Mouse (Mus musculus): ENCODE data around the gene Pdgfc.

Gene Pdgfc

DNA sequence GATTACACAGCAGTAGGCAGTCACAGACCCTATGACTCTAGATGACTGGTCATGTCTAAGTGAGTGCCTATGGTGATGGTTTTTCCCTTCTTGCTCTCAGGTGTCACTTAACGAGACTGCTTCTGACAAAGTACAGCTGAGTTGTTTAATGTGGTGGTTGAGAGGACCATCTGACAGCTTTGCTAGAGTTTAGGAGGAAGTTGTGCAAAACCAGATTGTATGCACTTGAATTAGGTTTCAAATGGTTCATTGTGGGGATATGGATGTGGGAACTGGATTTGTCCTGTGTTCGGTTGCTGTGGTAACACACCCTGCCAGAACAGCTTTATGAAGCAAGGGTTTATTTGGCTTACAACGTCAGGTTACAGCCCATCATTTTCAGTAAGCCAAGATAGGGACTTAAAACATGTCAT, 112.9 kb downstream of the Pdgfc start:
- no peak for DNase-seq (ENCODE audit: low read depth, low spot score)

DNA sequence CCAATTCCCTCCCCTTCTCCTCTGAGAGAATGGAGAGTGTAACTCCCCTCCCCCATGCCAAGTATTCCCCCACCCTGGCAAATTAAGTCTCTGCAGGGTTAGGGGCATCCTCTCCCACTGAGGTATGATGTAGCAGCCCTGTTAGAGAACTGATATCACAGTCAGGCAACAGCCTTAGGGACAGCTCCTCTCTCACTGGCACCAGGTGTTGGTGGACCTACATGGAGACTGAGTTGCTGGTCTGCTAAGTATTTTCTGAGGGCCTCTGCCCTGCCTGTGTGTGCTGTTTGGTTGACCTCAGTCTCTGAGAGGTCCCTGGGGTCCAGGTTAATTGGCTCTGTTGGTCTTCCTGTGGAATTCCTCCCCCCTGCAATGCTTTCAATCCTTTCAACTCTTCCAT, 114.0 kb downstream of the Pdgfc start:
- no peak for DNase-seq (ENCODE audit: low read depth, low spot score)

DNA sequence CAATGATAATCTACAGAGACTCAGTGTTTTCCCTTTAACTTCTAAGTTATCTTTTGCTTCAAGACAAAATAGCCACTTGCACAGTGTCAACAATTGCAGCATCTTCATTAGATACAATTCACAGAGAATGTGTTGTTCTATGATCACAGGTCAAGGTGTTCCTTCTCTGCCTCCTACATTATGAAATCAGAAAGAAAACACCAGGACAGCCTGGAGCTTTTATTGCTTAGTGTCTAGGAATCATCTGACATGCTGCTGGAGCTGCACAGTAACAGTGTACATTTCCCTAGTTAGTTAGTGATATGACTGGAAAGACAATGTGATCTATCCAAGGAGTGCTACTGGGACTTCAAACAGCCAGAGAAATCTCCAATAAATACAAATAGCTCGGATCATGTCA, 118.2 kb downstream of the Pdgfc start:
- no peak for DNase-seq (ENCODE audit: low read depth, low spot score)

DNA sequence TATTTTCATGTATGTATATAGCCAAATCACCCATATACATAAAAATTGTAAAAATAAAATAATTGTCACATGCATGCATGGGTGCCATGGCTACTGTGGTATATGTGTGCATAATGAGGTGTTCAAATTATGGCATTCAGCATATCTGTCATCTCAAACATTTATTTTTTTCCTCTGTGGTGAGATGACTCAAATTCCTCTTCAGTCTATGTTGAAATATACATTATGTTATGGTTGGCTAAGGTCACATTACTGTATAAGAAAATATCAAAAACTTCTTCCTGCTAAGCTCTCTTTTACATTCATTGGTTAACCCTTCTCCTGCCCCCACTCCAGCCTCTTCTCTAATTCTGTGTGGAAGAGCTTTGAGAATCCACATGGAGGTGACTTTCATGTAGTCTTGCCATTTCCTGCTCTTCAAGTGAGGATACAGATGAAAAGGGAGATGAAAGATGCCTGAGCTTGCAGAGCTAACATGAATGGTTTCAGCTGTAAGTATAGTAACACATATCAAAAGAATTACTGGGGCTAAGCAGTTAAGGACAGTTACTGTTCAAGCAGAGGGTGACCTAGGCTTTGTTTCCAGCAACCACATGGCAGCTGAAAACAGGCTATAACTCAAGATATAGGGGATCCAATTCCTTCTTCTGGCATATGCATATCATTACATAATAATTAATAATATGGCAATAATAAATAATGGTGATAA, 124.4 kb downstream of the Pdgfc start:
- DNase-seq (ENCODE audit: low read depth, low spot score), result no peak

DNA sequence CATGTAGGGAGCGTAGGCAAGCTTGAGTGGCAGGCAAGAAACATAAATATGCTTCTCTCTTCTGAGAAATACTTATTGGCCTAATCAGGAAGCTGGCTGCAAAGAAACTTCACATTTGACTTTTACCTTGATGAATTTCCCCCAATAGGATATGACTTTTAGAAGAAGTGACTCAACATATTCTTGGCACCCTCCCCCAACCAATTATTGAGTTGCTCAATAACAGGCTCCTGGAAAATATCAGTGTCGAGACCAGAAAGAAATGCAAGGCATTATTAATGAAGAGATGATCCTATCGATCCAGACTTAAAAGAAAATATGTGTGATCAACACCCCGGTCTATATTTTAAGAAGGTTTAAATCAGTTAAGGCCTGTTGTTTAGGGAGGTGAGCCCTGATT, 125.9 kb downstream of the Pdgfc start:
- no peak for DNase-seq (ENCODE audit: low read depth, low spot score)

DNA sequence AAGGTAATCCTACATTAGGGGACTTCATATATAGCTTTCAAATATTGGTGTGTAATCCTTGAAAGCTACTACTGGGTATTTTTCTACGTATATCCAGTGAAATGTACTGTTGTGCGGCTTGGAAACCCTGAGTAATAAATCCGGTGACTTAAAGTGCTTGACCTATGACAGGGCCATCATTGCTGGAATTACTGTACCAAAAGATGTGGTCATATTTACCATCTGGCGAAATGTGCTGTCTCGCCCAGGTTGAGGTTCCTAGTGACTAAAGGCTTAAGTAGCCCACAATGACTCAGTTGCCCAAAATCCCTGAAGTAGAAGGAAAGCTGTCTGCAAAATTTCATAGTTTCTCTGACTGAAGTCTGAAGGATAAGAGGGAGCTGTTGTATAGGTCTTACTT, 127.9 kb downstream of the Pdgfc start:
- DNase-seq (ENCODE audit: low read depth, low spot score), result no peak

DNA sequence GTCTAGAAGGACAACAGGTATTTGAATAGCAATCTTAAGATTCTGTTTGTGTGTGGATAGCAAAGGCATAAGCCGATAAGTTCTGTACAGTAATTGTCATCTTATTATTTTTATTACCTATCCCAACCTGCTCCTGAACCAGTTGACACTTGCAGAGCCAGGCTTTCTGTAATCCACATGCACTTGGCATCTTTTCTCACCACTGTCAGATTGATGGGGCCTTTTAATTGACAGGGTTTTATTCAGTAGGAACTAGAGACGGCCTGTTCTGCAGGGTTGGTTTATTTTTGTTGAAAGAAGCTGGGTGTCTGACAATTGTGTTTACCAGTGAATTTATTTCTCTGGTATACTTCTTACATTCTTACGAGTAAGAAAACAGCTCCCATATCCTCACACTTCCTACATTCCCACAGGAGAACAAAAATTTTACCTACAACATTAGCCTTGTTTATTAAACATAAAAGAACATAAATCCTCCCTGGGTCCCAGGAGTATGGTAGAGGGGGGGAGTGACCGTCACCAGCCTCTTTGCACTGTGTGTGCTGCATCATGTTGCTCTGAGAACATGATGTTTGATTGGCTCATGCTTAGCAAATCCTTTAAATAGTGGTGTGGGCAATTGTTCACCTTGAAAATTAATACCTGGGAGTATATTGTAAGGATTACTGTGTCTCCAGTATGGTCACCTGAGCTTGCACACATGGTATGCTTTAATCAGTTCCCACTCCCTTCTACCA, 134.0 kb downstream of the Pdgfc start:
- no peak for DNase-seq (ENCODE audit: low read depth, low spot score)

DNA sequence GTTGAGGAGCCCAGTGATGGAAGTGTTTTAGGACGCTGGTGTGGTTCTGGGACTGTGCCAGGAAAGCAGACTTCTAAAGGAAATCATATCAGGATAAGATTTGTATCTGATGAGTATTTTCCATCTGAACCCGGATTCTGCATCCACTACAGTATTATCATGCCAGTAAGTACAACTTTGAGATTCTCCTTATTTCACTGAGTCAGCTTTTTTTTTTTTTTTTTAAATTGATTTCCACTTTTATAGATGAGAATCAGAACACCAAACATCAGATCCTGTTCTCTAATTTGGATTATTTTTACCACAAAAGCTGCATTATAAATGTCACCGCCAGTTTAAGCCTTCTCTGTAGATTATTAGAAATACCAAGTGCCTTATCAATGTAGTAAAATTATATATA, 138.6 kb downstream of the Pdgfc start:
- no peak for DNase-seq (ENCODE audit: low read depth, low spot score)

DNA sequence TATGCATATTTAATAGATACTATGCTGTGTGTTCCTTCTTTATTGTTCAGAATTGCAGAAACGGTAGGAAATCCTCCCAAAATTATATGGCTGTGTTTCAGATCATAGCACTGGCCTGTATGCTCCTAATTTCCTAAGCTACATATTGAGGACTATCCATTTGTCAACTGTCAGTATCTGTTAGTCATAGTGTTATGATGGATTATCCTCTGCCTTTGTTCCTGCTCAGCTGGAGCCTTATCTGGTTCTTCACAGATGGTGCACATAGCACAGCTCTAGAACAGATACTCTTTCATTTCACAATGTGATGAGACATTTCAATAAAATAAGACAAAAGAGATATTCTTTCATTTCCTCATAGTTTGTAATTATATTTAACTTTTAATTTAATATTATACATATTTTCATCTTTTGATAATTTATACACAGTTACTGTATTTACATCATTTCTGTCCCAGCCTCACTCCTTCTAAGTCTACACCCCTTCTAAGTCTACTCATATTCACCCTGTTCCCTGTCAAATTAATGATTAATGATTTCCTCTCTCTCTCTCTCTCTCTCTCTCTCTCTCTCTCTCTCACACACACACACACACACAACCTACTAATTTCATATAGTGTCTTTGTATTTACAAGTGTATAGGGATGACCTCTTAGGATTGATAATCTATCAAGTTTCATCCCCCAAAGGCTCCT, 145.2 kb downstream of the Pdgfc start:
- DNase-seq (ENCODE audit: low read depth, low spot score), result no peak

DNA sequence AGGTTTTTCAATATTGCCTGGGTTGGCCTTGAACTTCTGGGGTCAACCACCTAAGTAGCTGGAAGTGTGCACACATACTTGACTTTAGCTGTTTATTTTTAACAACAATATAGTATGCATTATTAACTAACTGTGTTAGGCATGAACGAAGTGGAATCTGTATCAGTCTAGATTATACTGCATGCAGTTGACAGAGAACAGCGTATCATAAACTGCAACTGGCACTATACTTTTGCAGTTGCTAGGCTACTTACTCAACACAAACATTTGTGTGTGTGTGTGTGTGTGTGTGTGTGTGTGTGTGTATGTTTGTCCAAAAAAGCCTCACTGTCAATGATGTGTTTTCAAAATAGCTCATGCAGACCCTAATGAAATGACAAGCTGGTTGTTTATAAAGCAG, 160.7 kb downstream of the Pdgfc start:
- DNase-seq (ENCODE audit: low read depth, low spot score), result no peak

DNA sequence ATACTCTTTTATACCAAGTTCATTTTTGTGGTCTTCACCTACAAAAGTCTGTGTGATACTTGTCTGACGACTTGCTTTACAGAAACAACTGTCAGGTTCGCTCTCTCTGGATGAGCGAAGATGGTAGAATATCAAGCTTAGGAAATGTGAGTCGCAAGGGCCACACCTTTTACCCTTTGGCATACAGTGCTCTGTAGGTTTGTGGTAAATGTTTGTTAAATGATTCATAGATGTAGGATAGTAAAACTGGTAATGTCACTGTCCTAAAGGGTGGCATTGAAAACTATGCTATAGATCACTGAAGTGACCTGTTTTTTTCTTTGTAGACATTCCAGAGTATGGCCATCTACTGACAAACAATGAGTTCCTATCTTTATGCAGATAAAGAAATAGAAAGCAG, 161.4 kb downstream of the Pdgfc start:
- DNase-seq (ENCODE audit: low read depth, low spot score), result no peak

DNA sequence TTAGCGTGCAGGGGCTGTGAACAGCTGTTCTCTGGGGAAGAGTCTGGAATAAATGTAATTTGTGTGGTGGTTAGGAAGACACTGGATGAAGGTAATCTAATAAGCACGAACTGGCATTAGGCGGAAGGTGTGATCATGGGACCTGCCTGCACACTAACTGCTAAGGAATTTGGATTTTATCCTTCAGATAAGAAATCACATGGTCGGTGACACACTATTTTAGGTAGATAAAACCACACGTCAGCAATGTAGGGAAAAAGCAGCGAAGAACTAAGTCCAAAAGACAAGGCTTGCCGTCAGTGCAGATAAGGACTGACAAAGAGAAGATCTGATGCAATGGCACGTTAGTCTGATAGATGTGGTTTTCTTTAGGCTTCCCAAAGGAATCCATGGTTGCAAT, 164.4 kb downstream of the Pdgfc start:
- no peak for DNase-seq (ENCODE audit: low read depth, low spot score)

DNA sequence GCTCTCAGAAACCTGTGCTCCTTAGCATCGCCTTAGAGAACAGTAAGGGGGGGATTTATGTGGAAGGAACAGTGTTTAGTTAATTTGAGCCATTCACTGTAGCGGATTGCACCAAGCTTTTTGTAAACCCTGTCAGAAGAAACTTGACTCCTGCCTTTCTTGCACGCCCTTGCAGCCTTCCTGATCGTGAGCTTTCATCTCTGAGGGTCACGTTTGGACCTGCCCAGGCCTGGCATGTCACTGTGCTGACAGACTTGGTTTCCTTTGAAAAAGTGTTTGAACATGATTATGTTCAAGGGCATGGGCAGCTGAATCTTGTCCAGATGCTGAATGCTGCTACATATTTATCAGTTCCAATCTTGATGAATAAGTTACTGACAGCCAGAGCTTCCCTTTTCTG, 169.0 kb downstream of the Pdgfc start:
- no peak for DNase-seq (ENCODE audit: low read depth, low spot score)

DNA sequence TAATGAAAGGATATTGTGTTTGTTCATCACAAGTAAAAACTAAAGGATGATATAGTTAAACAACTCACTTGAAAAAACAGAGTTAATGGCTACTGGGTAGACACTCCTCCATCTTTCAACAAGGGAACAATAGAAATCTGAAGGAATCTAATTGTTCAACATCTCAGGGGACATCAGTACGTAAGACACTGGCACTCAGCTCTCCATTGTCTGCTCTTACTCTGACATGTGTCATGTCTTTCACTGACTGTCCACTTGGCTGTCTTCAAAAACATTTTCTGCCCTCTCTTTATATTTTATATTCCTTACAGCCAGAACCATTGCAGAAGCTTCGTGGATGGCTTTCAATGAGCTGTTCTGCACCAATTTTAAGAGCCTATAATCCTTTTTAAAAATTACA, 172.0 kb downstream of the Pdgfc start:
- DNase-seq (ENCODE audit: low read depth, low spot score), result no peak

DNA sequence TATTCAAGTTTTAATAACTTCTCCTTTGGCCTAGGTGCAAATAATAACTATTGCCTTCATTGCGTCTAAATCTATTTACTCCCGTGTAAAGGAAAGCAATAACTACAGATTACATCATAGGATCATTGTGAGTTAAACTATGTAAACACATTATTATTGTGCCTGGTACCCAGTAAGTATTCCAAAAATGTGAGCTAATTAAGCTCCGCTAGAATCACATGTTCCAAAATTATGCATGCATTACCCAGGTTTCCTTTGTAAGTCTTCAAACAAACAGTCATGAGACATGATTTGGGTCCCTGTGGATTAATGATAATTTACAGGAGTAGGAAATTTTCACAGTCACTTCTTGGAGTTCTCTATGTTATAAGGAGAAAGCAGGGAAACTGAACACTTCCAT, 174.9 kb downstream of the Pdgfc start:
- DNase-seq (ENCODE audit: low read depth, low spot score), result no peak

DNA sequence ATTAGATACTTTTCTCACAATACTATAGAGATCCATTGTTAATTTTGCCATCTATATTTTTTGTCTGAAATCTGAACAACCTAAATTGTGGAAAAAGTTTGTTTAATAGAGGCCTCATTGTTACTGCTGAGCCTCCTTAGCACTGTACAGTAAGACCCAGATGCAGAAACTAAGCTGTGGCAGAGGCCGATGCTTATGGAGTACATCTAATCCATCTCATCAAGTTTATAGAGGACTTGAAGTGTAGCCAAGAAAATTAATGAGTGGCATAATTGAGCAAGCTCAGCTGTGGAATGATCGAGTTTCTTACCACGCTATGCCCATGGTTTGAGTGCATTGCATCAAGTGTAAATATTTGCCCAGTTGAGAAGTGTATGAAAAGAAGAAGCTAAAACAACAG, 175.4 kb downstream of the Pdgfc start:
- DNase-seq (ENCODE audit: low read depth, low spot score), result no peak

DNA sequence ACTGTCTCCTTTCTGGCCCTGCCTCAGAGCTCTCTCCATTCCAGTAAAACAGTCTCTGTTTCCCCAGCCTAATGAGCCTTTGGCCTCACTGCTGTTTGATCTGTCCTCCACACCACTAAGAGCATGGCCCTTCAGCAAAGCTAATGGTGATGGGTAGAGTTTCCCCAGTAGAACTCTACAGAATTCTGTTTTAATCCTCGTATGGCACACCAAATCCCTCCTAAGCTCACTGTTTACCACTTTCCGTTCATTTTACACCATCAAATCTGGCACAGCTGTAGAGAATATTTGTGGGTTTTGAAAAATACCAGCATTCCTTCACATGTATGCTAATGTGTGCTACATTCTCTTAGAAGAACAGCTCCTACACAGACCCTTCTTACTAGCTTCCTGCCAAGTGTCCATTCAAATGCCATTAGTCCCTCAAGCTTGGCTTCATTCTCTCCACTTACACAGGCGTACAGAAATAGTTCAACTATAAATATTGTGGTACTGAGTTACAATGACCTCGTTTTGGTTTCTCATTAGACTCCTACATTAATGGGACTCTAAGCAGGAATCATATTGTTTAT, 179.4 kb downstream of the Pdgfc start:
- no peak for DNase-seq (ENCODE audit: low read depth, low spot score)

DNA sequence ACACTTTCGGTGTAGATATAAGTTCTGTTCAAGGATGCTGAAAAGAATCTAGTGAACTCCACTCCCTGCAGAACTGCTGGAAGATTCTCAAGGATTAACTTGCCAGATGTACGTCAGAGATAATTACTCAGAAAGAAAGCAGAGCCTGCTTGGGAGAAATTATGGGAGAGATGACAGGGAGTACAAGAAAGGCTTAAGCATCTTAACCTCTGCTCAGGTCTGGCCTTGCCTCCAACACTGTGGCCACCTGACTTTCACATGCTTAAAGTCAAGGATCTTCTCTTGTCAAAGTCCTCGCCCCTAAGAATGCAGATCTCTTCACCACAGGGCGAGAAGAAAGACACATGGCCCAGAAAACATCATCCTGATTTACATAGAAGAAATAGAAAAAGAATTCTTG, 185.5 kb downstream of the Pdgfc start:
- no peak for DNase-seq (ENCODE audit: low read depth, low spot score)

DNA sequence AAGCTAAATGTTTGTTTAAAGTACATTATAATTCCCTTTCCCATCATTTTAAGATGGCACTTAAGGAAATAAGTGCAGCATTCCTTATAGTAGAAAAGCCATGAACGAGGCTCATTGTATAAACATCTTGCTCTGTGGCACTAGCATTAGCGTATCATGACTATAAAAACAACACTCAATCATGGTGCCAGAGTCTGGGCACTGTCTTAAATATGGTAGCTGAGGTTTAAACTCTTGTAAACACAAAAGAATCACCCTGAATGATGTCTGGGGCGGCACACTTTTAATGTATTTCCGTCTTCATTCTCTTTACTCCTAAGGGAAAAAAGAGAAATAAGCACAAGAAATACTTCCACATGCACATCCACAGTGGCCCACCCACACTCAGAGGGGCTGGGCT, 192.1 kb downstream of the Pdgfc start:
- no peak for DNase-seq (ENCODE audit: low read depth, low spot score)

DNA sequence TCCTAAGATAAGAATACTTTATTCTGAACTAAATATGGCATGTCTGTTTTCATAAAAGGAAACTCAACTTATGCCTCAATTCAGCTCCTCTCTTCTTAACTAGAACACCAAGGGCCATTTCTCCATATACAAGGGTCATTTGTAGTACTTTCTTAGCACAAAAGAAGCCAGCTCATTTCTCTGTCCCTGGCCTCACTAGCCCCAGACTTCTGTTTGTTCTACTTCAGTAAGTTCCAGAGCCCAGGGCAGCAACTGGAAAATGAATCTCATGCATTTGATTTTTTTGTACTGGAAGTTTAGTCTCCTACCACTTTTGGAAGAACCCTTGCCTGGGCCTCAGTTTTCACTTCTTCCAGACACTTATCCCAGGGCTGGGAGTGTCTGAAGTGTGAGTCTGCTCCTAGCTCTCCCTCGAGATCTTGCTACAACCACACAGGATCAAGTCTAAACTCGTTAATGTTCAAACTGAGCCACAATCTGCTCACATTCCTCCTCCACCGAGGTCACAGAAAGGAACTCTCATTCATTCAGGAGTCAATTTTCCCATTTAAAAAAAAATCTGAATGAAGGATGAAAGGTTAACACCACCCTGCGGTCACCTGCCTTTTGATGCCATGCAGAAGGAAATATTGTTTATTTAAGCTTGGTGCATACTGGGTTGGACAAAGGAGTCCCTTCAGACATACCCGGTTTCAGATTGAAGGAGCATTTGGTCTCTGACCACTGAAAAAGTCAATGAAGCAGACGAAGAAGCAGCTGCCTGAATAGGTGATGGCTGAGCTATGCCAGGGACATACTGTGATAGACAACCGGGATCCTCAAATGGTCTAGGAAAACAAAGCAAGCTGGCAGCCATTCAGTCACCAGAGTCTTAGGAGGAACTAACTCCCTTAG, 206.7 kb downstream of the Pdgfc start:
- DNase-seq (ENCODE audit: low read depth, low spot score), result no peak

DNA sequence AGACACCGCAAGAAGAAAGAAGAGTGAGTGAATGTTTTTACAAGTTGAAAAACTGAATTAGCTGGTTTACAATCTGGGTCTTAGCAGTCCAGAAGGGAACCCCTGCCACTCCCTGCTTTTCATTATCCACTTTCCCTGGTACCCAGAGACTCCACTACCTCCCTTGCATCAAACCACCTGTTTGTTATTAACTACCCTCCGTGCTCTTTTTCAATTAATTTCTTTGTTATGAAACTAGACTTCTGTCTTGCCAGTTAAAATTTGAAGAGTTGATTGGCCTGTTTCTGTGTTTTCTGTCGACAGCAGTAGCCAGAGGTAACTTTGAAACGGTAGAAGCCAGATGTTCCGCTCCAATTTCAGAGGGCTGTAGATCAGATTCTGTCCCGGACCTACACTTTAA, 207.4 kb downstream of the Pdgfc start:
- no peak for DNase-seq (ENCODE audit: low read depth, low spot score)

DNA sequence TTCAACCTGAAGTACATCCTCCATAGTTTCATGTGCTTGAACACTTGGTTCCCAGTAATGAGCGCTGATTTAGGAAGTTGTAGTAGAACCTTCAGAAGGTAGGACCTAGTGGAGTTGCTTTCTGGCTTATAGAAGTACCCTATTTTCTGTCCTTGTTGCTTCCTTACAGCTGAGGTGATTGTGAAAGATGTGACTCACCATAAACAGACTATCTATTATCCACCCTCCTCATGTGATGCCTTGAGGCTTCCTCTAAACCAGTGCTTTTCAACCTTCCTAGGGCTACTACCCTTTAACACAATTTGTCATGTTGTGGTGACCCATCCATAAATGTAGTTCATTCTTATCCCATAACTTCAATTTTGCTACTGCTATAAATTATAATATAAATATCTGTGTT, 226.6 kb downstream of the Pdgfc start:
- DNase-seq (ENCODE audit: low read depth, low spot score), result no peak
